In the genomic region with DNA sequence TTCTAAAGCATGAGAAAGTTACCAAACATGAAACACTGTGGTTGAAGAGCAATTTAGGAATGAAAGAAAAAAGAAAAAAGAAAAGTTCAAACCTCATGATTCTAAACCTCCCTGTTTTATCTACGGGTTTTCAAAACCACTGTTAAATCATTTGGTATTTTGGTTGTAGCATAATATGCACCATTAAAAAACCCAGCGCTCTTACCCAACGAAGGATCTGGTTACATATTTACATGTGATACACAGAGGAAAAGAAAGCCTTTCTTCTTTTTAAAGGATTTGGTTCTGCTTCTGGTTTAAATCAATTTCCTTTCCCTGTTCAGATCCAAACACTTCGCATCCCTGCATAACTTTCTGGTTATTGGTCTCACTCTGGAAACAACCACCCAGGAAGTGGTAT, we compare ENCODE assay signal across 28 mouse cellular contexts. TPM values are rescaled to one million over a fixed set of nuclear protein-coding genes. Genes with fewer than 3 reads are reported as not detected.
A peak's percentile ranks its signal among the peaks of the same experiment; 100 is the strongest.
DNase-seq lines count a peak whose midpoint lies in the region; ATAC-seq and TF ChIP-seq lines count a peak whose summit lies in the region.
"Had no signal": no experiment of that assay in that cellular context is flagged by ENCODE, and none has a peak within 500 bp of the region (broad histone marks: within the 10 kb centered on the region; RNA-seq: fewer than 3 reads in every experiment).

No protein-coding gene starts in this region.

- H3K4me3 ChIP-seq in embryonic facial prominence, embryonic 12.5 days: no peak overlapping the region
- H3K4me3 ChIP-seq in embryonic facial prominence, embryonic 14.5 days (ENCODE audit: low read depth, low read length): no peak overlapping the region
- H3K4me3 ChIP-seq in myocyte: no peak overlapping the region
- no peak overlapping the region for H3K4me3 ChIP-seq in kidney, embryonic 16.5 days (ENCODE audit: low read length)
- H3K4me3 ChIP-seq: forebrain, embryonic 10.5 days; forebrain, embryonic 13.5 days; hindbrain, embryonic 10.5 days; hindbrain, embryonic 13.5 days had no signal

- H3K4me1 ChIP-seq in embryonic facial prominence, embryonic 12.5 days: peaks cover 21% of the 10 kb centered on the region; the same call in 1 of the 2 replicates
- peaks cover 30% of the 10 kb centered on the region for H3K4me1 ChIP-seq in embryonic facial prominence, embryonic 14.5 days (ENCODE audit: control insufficient read depth, insufficient read depth, low read length)
- H3K4me1 ChIP-seq in kidney, embryonic 16.5 days (ENCODE audit: insufficient read depth, low read length): peaks cover 11% of the 10 kb centered on the region
- H3K4me1 ChIP-seq: forebrain, embryonic 10.5 days; forebrain, embryonic 13.5 days; hindbrain, embryonic 13.5 days had no signal

- no peak overlapping the region for H3K4me2 ChIP-seq in embryonic facial prominence, embryonic 12.5 days (replicated peaks)
- peak overlapping the region; percentile 16; the same call in 1 of the 2 replicates for H3K4me2 ChIP-seq in embryonic facial prominence, embryonic 14.5 days (ENCODE audit: low read depth, low read length)
- peak overlapping the region; percentile 18 for H3K4me2 ChIP-seq in myocyte (ENCODE audit: low read depth)
- H3K4me2 ChIP-seq in kidney, embryonic 16.5 days (replicated peaks; ENCODE audit: low read depth, low read length): no peak overlapping the region
- H3K4me2 ChIP-seq: forebrain, embryonic 13.5 days; heart, embryonic 11.5 days; hindbrain, embryonic 13.5 days had no signal

- no peak overlapping the region for H3ac ChIP-seq in myocyte (ENCODE audit: control insufficient read depth, insufficient read length)

- TF ChIP-seq POLR2A in myocyte (IDR thresholded peaks at IDR 0.05; ENCODE audit: insufficient read length, low read depth): no peak

- H3K36me3 ChIP-seq in embryonic facial prominence, embryonic 12.5 days: no peaks in the 10 kb centered on the region
- no peaks in the 10 kb centered on the region for H3K36me3 ChIP-seq in embryonic facial prominence, embryonic 14.5 days (ENCODE audit: control insufficient read depth, insufficient read depth, low read length)
- H3K36me3 ChIP-seq in myocyte (ENCODE audit: control insufficient read depth, insufficient read depth): no peaks in the 10 kb centered on the region
- H3K36me3 ChIP-seq in kidney, embryonic 16.5 days (ENCODE audit: insufficient read depth, low read length): no peaks in the 10 kb centered on the region
- H3K36me3 ChIP-seq: forebrain, embryonic 10.5 days; G1E; hindbrain, embryonic 10.5 days; hindbrain, embryonic 13.5 days had no signal

- no peaks in the 10 kb centered on the region for H3K9me3 ChIP-seq in embryonic facial prominence, embryonic 12.5 days
- H3K9me3 ChIP-seq in embryonic facial prominence, embryonic 14.5 days (ENCODE audit: control insufficient read depth, low read length): no peaks in the 10 kb centered on the region
- H3K9me3 ChIP-seq in kidney, embryonic 16.5 days (ENCODE audit: low read length): no peaks in the 10 kb centered on the region
- H3K9me3 ChIP-seq: forebrain, embryonic 10.5 days; forebrain, embryonic 13.5 days; G1E; hindbrain, embryonic 10.5 days; hindbrain, embryonic 13.5 days had no signal

- peak overlapping the region; percentile 47; the same call in 1 of the 2 replicates for H3K27ac ChIP-seq in embryonic facial prominence, embryonic 12.5 days
- peak overlapping the region; percentile 40; the same call in 1 of the 2 replicates for H3K27ac ChIP-seq in embryonic facial prominence, embryonic 14.5 days (replicated peaks; ENCODE audit: low read depth, low read length)
- no peak overlapping the region for H3K27ac ChIP-seq in kidney, embryonic 16.5 days (ENCODE audit: low read length)
- H3K27ac ChIP-seq: forebrain, embryonic 10.5 days; forebrain, embryonic 13.5 days; hindbrain, embryonic 10.5 days; hindbrain, embryonic 13.5 days had no signal

- DNase-seq in heart, adult 11 months: peak; percentile 0
- DNase-seq in heart, postnatal 4 days: no peak
- peak; percentile 70 for DNase-seq in embryonic facial prominence, embryonic 14.5 days (ENCODE audit: low spot score)
- DNase-seq in embryo, embryonic 10 days (ENCODE audit: low spot score): no peak
- DNase-seq: adrenal gland, adult 2 months; adrenal gland, postnatal 14 days; B cell, adult 2 months; cerebellum, adult 11 months; cerebellum, adult 2 months; cerebellum, adult 9-11 months; cerebellum, postnatal 25 days; embryo, embryonic 11 days; gastrocnemius, postnatal 10 days; gastrocnemius, postnatal 36 days; kidney, adult 11 months had no signal

- no peaks in the 10 kb centered on the region for H3K27me3 ChIP-seq in embryonic facial prominence, embryonic 12.5 days
- H3K27me3 ChIP-seq in embryonic facial prominence, embryonic 14.5 days (replicated peaks; ENCODE audit: control insufficient read depth, insufficient read depth, low read length): no peaks in the 10 kb centered on the region
- no peaks in the 10 kb centered on the region for H3K27me3 ChIP-seq in myocyte (ENCODE audit: control insufficient read depth, insufficient read depth, insufficient read length)
- H3K27me3 ChIP-seq in kidney, embryonic 16.5 days (ENCODE audit: insufficient read depth, low read length): no peaks in the 10 kb centered on the region
- H3K27me3 ChIP-seq: CH12.LX; forebrain, embryonic 13.5 days; hindbrain, embryonic 13.5 days; Patski had no signal

- ATAC-seq in embryonic facial prominence, embryonic 12.5 days (ENCODE audit: insufficient number of reproducible peaks, insufficient read depth, low FRiP score, low TSS enrichment): no peak
- ATAC-seq in embryonic facial prominence, embryonic 14.5 days (ENCODE audit: low read depth): peak; percentile 68; the same call in 1 of the 2 replicates
- ATAC-seq in kidney, embryonic 16.5 days (ENCODE audit: low FRiP score, low TSS enrichment): no peak
- ATAC-seq: forebrain, embryonic 13.5 days; forebrain, embryonic 16.5 days; hindbrain, embryonic 16.5 days; Patski had no signal

- H3K9ac ChIP-seq in embryonic facial prominence, embryonic 12.5 days: no peak overlapping the region
- no peak overlapping the region for H3K9ac ChIP-seq in embryonic facial prominence, embryonic 14.5 days (ENCODE audit: low read depth, low read length)
- no peak overlapping the region for H3K9ac ChIP-seq in kidney, embryonic 16.5 days (replicated peaks; ENCODE audit: low read length)
- H3K9ac ChIP-seq: forebrain, embryonic 13.5 days; hindbrain, embryonic 13.5 days had no signal

- H3K79me2 ChIP-seq in myocyte (ENCODE audit: control insufficient read depth, insufficient read depth): no peaks in the 10 kb centered on the region

- 46% methylated on average over 4 of the region's 4 CpGs for WGBS in embryonic facial prominence, embryonic 12.5 days
- 36% methylated on average over 4 of the region's 4 CpGs for WGBS in embryonic facial prominence, embryonic 14.5 days
- 65% methylated on average over 4 of the region's 4 CpGs for WGBS in kidney, embryonic 16.5 days

TF ChIP-seq in myocyte, 11 proteins besides CTCF, POLR2A, EP300 and RAD21:
- TF ChIP-seq MYOD1 (IDR thresholded peaks at IDR 0.05; ENCODE audit: control insufficient read depth in 1 of 3, insufficient read length in 2 of 3, low read depth in 2 of 3): no peak
- TF ChIP-seq REST (IDR thresholded peaks at IDR 0.05; ENCODE audit: insufficient read depth, insufficient read length): no peak
- no peak for TF ChIP-seq USF1 (IDR thresholded peaks at IDR 0.05; ENCODE audit: low read depth)
- TF ChIP-seq E2F4 (IDR thresholded peaks at IDR 0.05; ENCODE audit: insufficient read depth): no peak
- TF ChIP-seq TCF3 (IDR thresholded peaks at IDR 0.05; ENCODE audit: insufficient read length, low read depth): no peak
- no peak for TF ChIP-seq TCF12 (IDR thresholded peaks at IDR 0.05; ENCODE audit: insufficient read depth, poor library complexity, severe bottlenecking)
- no peak for TF ChIP-seq POLR2AphosphoS2 (IDR thresholded peaks at IDR 0.05; ENCODE audit: insufficient read length, low read depth)
- TF ChIP-seq SRF (IDR thresholded peaks at IDR 0.05; ENCODE audit: control insufficient read depth, insufficient read length, low read depth): no peak
- no peak for TF ChIP-seq MYOG (IDR thresholded peaks at IDR 0.05; ENCODE audit: control insufficient read depth in 1 of 3, insufficient read depth in 1 of 3, insufficient read length in 2 of 3, low read depth in 2 of 3)
TF ChIP-seq in myocyte: peak in this region for 0.

RNA-seq across cellular contexts. Expression of gene Rai14, which starts 21.5 kb away (rescaled TPM):
- 10 to 100 TPM; 15.1 to 15.9 TPM for total RNA-seq in heart, postnatal 4 days (2021)
- polyA plus RNA-seq in embryonic facial prominence, embryonic 12.5 days (2016; fragmentation: Nextera tagmentation; extraction: Ambion mirVana): 85.6 and 89.7 TPM in 2 replicates
- 52.4 and 53.4 TPM in 2 replicates for polyA plus RNA-seq in embryonic facial prominence, embryonic 14.5 days (2014; fragmentation: Nextera tagmentation; extraction: Ambion mirVana)
- 27.4 TPM for polyA plus RNA-seq in myocyte (2012; fragmentation: generic; extraction: Trizol)
- 60.6 and 69.6 TPM in 2 replicates for polyA plus RNA-seq in kidney, embryonic 16.5 days (2015; fragmentation: Nextera tagmentation; extraction: Ambion mirVana)
- polyA plus RNA-seq: G1E had no signal

Comparison
In these comparisons a context has a peak if more than half of its experiments do, and no peak if none do; other contexts are left out.
1. DNase-seq: peak in heart, adult 11 months (single experiment) and embryonic facial prominence, embryonic 14.5 days (single experiment); none in heart, postnatal 4 days (single experiment) and embryo, embryonic 10 days (single experiment).
2. H3K4me2 ChIP-seq: peak in embryonic facial prominence, embryonic 14.5 days (single experiment) and myocyte (single experiment); none in embryonic facial prominence, embryonic 12.5 days (single experiment) and kidney, embryonic 16.5 days (single experiment).